Mouse (Mus musculus) spleen, adult 2 months (tissue): Measurements from ENCODE around the gene Ankrd31. TPM values are rescaled to one million over a fixed set of nuclear protein-coding genes. Genes with fewer than 3 reads are reported as not detected.

Experiments
- DNase-seq, 2 experiments: peaks; one replicate each; pipeline versions ENCODE4 v3.0.0 to v3.0.0-alpha.2; 2012 to 2021; ENCODE audit warnings: low spot score in 2 of 2, low read depth in 1 of 2
- H3K27ac ChIP-seq: fragments of 200-500 bp; 2 replicates; pipeline ENCODE4 v1.5.1; 2012; ENCODE audit warnings: low read length, inconsistent platforms; ENCODE audit not compliant: insufficient read depth
- H3K27me3 ChIP-seq: fragments of 200-500 bp; 2 replicates; pipeline ENCODE4 v1.6.1; 2012; ENCODE audit warnings: mild to moderate bottlenecking, moderate library complexity, low read length, inconsistent platforms; ENCODE audit not compliant: control insufficient read depth, insufficient read depth
- H3K36me3 ChIP-seq: fragments of 200-500 bp; 2 replicates; pipeline ENCODE4 v1.6.1; 2012; ENCODE audit warnings: mild to moderate bottlenecking, low read length, inconsistent platforms; ENCODE audit not compliant: control insufficient read depth, insufficient read depth
- H3K4me1 ChIP-seq: fragments of 200-500 bp; 2 replicates; pipeline ENCODE4 v1.6.1; 2011; ENCODE audit warnings: inconsistent platforms; ENCODE audit not compliant: control insufficient read depth, insufficient read depth, insufficient read length
- H3K4me3 ChIP-seq: fragments of 200-500 bp; 2 replicates; pipeline ENCODE4 v1.5.1; 2011; ENCODE audit warnings: mild to moderate bottlenecking, inconsistent platforms; ENCODE audit not compliant: insufficient read depth, insufficient read length; ENCODE audit errors: extremely low read depth
- CTCF ChIP-seq: fragments of 200-500 bp; IDR thresholded peaks from 2 replicates; pipeline ENCODE4 v1.5.1; 2011; ENCODE audit warnings: mild to moderate bottlenecking, inconsistent platforms; ENCODE audit not compliant: insufficient read depth, insufficient read length, insufficient replicate concordance; ENCODE audit errors: extremely low read depth
- POLR2A ChIP-seq: fragments of 200-500 bp; IDR thresholded peaks from 2 replicates; pipeline ENCODE4 v1.6.1; 2011; ENCODE audit warnings: low read depth, low read length, inconsistent platforms
- WGBS: fragments of 180-500 bp; shearing (Covaris S2); methylation state at CpG from one replicate; pipeline ENCODE4 v1.1.7; 2018; 5-methylcytosine and 5-hydroxymethylcytosine counted together
- polyA plus RNA-seq: library from polyadenylated mRNA; depleted of rRNA; stranded (reverse); fragments of >200 nt; gene quantifications from 2 replicates; pipeline ENCODE4 v1.2.3, GENCODE M21; 2012

The Ankrd31 gene
- polyA plus RNA-seq, 1 experiment = not detected

DNA sequence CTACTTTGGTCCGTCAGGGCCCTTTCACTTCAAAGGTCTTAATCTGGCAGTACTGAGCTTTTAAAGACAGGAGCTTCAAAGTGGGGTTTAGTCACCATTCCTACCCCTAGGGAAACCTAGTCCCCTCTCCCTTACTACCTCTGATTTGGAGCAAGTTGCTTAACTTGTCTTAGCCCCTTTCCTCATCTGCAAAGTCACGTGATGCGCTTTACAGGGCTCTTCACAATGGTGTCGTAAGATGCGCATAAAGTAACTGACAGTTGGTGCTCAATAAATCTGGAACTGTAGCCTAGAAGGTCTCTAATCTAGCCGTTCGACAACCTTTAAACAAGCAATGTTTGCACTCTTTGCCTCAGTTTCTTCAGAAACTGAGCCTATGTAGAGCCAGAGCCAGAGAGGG lies 19.8 kb upstream of the Ankrd31 start:
- H3K4me1 ChIP-seq = no peaks in the 10 kb centered on the region
- H3K4me3 ChIP-seq = no peak overlapping the region
- H3K27me3 ChIP-seq = no peaks in the 10 kb centered on the region
- no peak for TF ChIP-seq CTCF
- no peak for TF ChIP-seq POLR2A
- H3K27ac ChIP-seq = no peak overlapping the region
- no peak for DNase-seq
- no peaks in the 10 kb centered on the region for H3K36me3 ChIP-seq
- WGBS = 88% methylated on average over 7 of the region's 7 CpGs

DNA sequence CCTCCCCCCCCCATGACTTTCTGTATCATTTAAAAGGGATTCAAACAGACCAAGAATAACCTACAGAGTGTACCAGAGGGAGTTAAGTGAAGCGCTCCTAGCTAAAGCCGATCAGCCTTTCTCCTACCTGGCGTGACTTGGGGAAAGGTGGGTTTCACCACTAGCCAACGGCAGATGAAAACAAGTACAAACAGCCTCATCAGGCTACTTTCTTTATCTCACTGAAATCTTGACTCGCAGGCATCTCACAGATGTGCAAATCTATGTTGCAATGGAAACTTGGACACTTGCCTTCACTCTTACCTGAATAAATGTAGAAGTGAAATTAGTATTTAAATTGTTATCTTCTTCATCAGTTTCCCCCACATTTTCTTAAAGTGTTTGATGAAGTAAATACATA lies 18.9 kb upstream of the Ankrd31 start:
- Histone ChIP-seq H3K4me3 (no peak overlapping the region), H3K27ac (no peak overlapping the region), H3K36me3 (no peaks in the 10 kb centered on the region), H3K4me1 (no peaks in the 10 kb centered on the region), H3K27me3 (no peaks in the 10 kb centered on the region)
- DNase-seq = no peak
- no peak for TF ChIP-seq POLR2A
- WGBS = 94% methylated on average over 5 of the region's 5 CpGs

DNA sequence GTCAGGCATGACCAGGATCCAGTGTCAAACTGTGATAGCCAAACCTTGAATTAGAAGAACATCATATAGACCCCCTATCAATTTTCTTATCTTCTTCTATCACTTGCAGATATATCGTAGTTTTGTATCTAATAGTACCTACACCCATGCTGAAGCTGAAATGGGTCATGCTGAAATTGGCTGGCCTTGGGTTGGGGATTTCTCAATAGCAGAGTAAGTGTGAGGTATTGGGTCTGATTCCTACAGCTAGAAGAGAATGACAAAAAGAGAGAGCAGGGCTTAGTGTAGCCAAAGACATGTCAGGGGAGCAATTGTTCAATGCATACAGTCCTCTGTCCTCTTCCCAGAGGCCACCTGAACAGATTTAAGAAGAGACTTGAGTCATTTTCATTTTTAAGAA lies 18.0 kb upstream of the Ankrd31 start:
- 81% methylated on average over 1 of the region's 1 CpGs for WGBS
- TF ChIP-seq CTCF (no peak), POLR2A (no peak)

DNA sequence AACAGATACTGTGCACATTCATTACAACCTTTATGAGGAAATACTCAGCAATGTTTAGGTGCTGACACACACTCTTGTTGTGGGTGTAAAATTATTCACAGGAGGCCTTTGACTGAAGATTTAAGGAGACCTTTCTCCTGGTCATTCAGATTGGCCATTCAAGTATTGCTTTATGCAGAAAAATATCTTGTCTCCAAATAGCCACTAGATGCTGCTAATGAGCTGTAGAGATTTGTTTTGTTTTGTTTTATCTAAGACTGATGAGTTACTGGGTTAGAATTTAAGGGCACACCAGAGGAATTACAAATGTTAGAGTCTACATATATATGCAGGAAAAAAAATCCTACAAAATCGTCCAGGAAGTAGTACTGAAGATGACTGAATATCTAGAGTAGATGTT lies 12.9 kb upstream of the Ankrd31 start:
- H3K4me1 ChIP-seq = no peaks in the 10 kb centered on the region
- TF ChIP-seq CTCF = no peak
- TF ChIP-seq POLR2A = no peak
- no peak for DNase-seq
- H3K27me3 ChIP-seq = no peaks in the 10 kb centered on the region
- 32% methylated on average over 1 of the region's 1 CpGs for WGBS
- H3K36me3 ChIP-seq = no peaks in the 10 kb centered on the region
- no peak overlapping the region for H3K4me3 ChIP-seq
- no peak overlapping the region for H3K27ac ChIP-seq

More for the DNA sequence above, 18.0 kb upstream of the Ankrd31 start:
- no peaks in the 10 kb centered on the region for H3K27me3 ChIP-seq
- DNase-seq = no peak
- H3K36me3 ChIP-seq = no peaks in the 10 kb centered on the region
- H3K27ac ChIP-seq = no peak overlapping the region
- H3K4me3 ChIP-seq = no peak overlapping the region
- no peaks in the 10 kb centered on the region for H3K4me1 ChIP-seq

DNA sequence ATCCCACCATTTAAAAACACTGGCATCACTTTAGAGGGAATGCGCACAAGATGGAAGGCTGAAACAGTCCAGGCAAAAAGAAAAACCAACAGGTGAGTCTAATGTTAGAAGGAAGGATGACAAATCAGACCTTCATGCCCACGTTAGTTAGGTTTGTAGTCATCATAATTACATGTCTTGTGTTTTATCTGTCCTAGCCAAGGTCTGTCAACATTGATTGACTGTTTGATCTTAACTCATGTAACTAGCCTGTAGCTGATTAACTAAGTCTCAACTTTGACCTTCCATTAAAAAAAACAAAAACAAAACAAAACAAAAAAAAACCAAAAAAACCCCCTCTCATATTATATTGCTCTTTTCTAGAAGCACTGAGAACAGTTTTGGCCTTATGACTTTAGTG lies 7.9 kb upstream of the Ankrd31 start:
- no peaks in the 10 kb centered on the region for H3K36me3 ChIP-seq
- H3K4me1 ChIP-seq = no peaks in the 10 kb centered on the region
- TF ChIP-seq CTCF = no peak
- TF ChIP-seq POLR2A = no peak
- 89% methylated on average over 2 of the region's 2 CpGs for WGBS
- H3K27me3 ChIP-seq = no peaks in the 10 kb centered on the region
- DNase-seq = no peak
- no peak overlapping the region for H3K27ac ChIP-seq
- no peak overlapping the region for H3K4me3 ChIP-seq

DNA sequence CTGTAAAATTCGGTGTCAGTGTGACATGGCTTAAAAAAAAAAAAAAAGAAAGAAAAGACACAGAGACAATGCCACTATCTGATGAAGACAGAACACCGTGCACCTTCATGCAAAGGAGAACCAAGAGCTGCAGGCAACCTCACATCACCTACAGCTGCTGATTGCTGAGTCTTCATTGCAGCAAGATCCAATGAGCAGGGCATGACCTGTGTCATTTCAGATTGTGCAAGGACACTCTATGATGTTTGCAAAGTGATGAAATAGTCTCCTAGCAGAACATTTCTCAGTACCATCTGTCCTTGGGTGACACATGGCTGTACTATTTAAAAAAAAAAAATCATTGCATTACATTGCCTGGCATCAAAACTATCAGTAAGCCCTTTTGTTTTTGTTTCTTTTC lies 5.2 kb upstream of the Ankrd31 start:
- TF ChIP-seq CTCF (no peak), POLR2A (no peak)
- WGBS = 80% methylated on average over 2 of the region's 2 CpGs
- Histone ChIP-seq H3K4me3 (no peak overlapping the region), H3K36me3 (no peaks in the 10 kb centered on the region), H3K27me3 (no peaks in the 10 kb centered on the region), H3K27ac (no peak overlapping the region), H3K4me1 (no peaks in the 10 kb centered on the region)
- no peak for DNase-seq

DNA sequence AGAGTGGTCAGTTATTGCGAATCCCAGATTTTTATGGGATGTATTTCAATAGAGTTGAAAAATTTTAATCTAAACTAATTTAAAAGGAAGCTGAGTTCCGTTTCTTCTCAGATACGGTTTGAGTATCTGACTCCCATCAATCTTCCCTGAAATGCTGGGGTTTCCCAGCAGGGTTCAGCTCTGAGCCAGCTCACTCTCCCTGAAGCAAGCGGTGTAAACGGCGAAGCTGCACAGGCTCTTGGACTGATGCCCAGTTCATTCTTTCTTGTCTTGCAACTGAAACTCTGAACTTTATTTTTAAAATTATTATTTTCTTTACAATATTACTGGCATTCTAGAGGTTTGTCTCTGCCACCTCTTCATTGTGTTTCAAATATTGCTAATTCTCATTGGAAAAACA lies 2.0 kb upstream of the Ankrd31 start:
- Histone ChIP-seq H3K27me3 (no peaks in the 10 kb centered on the region), H3K4me1 (no peaks in the 10 kb centered on the region), H3K36me3 (no peaks in the 10 kb centered on the region), H3K27ac (no peak overlapping the region), H3K4me3 (no peak overlapping the region)
- DNase-seq = no peak
- 38% methylated on average over 6 of the region's 6 CpGs for WGBS
- TF ChIP-seq POLR2A (no peak), CTCF (no peak)
